Mouse (Mus musculus) limb, embryonic 10.5 days (tissue): Measurements from ENCODE around the gene Aprt. TPM values are rescaled to one million over a fixed set of nuclear protein-coding genes. Genes with fewer than 3 reads are reported as not detected.

Experiments
- DNase-seq: peaks from one replicate; pipeline ENCODE4 v3.0.0-alpha.2; 2017; ENCODE audit warnings: low spot score
- H3K27ac ChIP-seq: fragments of 300-500 bp; sonication (generic); 2 replicates; pipeline ENCODE4 v1.5.1; 2016; ENCODE audit warnings: mild to moderate bottlenecking
- H3K27me3 ChIP-seq: fragments of 300-500 bp; sonication (generic); 2 replicates; pipeline ENCODE4 v1.6.1; 2016; ENCODE audit warnings: low read depth, mild to moderate bottlenecking; ENCODE audit not compliant: poor library complexity, severe bottlenecking
- H3K36me3 ChIP-seq: fragments of 300-500 bp; sonication (generic); 2 replicates; pipeline ENCODE4 v1.6.1; 2016; ENCODE audit warnings: mild to moderate bottlenecking, moderate library complexity
- H3K4me1 ChIP-seq: fragments of 300-500 bp; sonication (generic); 2 replicates; pipeline ENCODE4 v1.6.1; 2016
- H3K4me3 ChIP-seq: fragments of 300-500 bp; sonication (generic); 2 replicates; pipeline ENCODE4 v1.5.1; 2016; ENCODE audit warnings: mild to moderate bottlenecking, moderate library complexity
- H3K9me3 ChIP-seq: fragments of 300-500 bp; sonication (generic); replicated peaks from 2 replicates; pipeline ENCODE4 v1.6.1; 2016; ENCODE audit warnings: mild to moderate bottlenecking
- WGBS: fragments of 180-500 bp; shearing (Covaris S2); methylation state at CpG from one replicate; pipeline ENCODE4 v1.1.7; 2016; 5-methylcytosine and 5-hydroxymethylcytosine counted together
- polyA plus RNA-seq: library from polyadenylated mRNA; unstranded; fragments of >200 nt; fragmentation: Nextera tagmentation; extraction: Ambion mirVana; gene quantifications from 2 replicates; pipeline ENCODE4 v1.2.1, GENCODE M21; 2016

The Aprt gene
- 285 and 308 TPM in 2 replicates for polyA plus RNA-seq

- peaks cover 76% of the 10 kb centered on the region for H3K4me1 ChIP-seq
- WGBS = under 1% methylated on average over 39 of the region's 39 CpGs
- H3K27ac ChIP-seq = peak within 1 kb of the TSS; percentile 87
- DNase-seq = peak; percentile 92
- no peaks in the 10 kb centered on the region for H3K9me3 ChIP-seq
- peaks cover 37% of the 10 kb centered on the region for H3K36me3 ChIP-seq
- H3K4me3 ChIP-seq = peak within 1 kb of the TSS; percentile 71
- no peaks in the 10 kb centered on the region for H3K27me3 ChIP-seq
These were observed at the start of gene Aprt for GRCm38 (mm10) chr8:122576648-122577022. Aprt (minus strand) TSS chr8:122576909.

DNA sequence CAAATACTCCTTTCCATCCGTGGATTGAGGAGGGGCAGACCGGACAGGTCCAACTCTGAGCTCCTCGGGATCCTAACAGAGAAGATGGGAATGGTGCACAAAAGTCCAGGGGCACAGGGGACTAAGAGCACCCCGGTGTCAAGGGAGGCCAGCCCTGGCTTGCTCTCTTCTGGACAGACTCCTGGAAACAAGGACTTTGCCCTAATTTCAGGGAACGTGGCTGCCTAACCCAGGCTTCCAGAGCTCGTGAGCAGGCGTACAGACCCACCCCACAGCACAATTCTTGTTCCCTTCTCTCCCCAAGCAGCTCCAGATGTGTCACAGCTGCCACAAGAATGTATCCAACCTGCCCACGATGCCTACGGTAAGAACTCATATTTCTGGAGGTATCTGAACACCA, 49.1 kb upstream of the Aprt start:
- H3K4me1 ChIP-seq = peaks cover 46% of the 10 kb centered on the region
- H3K4me3 ChIP-seq = no peak overlapping the region
- WGBS = 87% methylated on average over 9 of the region's 9 CpGs
- H3K27me3 ChIP-seq = 0 out of 2 replicates have a peak, but pooled peaks cover 11% of the 10 kb centered on the region
- H3K27ac ChIP-seq = 0 out of 2 replicates have a peak overlapping the region, but pooled peaks have one; percentile 19
- H3K36me3 ChIP-seq = 0 out of 2 replicates have a peak, but pooled peaks cover 3% of the 10 kb centered on the region
- DNase-seq = no peak
- H3K9me3 ChIP-seq = no peaks in the 10 kb centered on the region

DNA sequence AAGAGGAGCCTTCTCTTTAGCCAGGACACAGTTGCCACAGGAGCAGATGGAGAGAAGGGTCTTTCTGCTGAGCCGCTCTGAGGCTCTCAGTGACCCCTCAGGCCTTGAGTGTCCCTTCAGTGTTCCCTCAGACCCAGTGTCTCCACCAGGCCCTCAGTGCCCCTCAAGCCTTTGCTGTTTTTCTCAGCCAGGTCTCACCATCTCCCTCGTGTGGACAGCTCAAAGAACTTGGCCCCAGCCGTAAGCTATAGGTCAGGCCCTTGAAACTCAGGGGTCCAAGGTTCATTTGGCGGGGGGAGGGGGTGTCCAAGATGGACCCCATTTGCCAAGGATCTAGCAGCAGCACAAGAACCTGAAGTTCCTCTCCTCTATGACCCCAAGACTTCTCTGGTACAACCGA, 47.9 kb upstream of the Aprt start:
- Histone ChIP-seq H3K36me3 (no peaks in the 10 kb centered on the region), H3K27ac (peak overlapping the region; percentile 57), H3K4me3 (no peak overlapping the region), H3K27me3 (0 out of 2 replicates have a peak, but pooled peaks cover 4% of the 10 kb centered on the region), H3K4me1 (peaks cover 50% of the 10 kb centered on the region), H3K9me3 (no peaks in the 10 kb centered on the region)
- no peak for DNase-seq
- WGBS = 71% methylated on average over 5 of the region's 5 CpGs

DNA sequence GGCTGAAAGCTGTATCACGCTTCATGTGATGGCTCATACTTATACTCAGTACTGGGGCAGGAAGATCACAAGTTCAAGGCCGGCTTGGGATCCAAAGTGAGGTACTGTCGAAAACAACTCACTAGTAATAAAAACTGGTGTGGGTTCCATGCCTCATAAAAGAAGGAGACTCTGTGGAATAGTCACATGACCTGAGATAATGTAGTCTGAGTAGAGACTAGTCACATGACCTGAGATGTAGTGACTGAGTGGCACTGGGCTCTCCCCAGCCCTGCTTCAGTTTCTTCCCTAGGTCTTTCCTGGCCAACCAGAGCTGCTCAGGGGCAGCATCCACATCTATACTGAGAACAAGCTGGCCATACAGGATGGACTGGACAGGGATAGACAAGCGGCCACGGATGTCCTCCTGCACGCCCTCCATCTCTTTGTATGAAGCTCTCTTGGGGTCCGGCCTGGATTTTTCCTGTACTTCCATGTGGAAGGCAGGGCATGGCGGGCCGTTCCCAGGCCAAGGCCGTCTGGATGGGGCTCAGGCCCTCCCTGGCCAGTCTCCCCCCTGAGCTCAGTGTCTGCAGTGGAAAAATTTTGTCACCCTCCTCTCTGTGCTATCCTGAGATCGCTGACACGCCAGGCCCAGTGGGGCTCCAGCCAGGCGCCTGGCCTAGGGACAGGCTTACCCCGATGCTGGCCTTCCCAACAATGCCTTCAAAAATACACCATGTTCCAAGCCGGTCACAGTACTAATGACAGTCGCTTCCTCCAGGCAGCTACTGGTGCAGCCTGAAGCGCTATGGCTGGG, 47.3 kb upstream of the Aprt start:
- DNase-seq = no peak

DNA sequence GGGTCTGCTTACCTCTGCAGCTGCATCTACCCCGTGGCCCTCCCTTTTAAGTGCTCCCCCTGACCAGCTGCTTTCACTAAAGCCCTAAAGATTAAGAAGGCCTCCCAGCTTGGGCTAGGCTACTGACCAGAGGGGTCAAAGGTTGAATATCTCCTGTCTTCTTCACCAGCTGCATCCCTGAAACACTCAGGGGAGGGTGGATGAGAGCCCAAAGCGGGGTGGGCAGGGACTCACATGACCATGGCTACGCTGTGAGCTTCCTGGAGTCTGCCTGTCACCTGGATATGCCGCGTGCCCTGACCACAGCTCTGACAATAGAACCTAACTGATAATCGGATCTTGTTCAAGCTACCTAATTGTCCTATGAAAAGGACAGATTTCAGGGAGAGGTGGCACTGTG, 46.0 kb upstream of the Aprt start, which contains the start of gene Pabpn1l:
Pabpn1l (minus strand) TSS at position 13 of the 400 bp plus-strand sequence.
- no peak for DNase-seq
- peaks cover 67% of the 10 kb centered on the region for H3K4me1 ChIP-seq
- peak within 1 kb of the TSS; percentile 21; the same call in 1 of the 2 replicates for H3K27ac ChIP-seq
- WGBS = 58% methylated on average over 6 of the region's 6 CpGs
- no peaks in the 10 kb centered on the region for H3K27me3 ChIP-seq
- no peaks in the 10 kb centered on the region for H3K36me3 ChIP-seq
- H3K4me3 ChIP-seq = no peak within 1 kb of the TSS
- H3K9me3 ChIP-seq = no peaks in the 10 kb centered on the region

More for the DNA sequence above, 47.3 kb upstream of the Aprt start:
- Histone ChIP-seq H3K4me3 (no peak overlapping the region), H3K27me3 (0 out of 2 replicates have a peak, but pooled peaks cover 4% of the 10 kb centered on the region), H3K27ac (peak overlapping the region; percentile 57), H3K4me1 (peaks cover 56% of the 10 kb centered on the region), H3K9me3 (no peaks in the 10 kb centered on the region), H3K36me3 (no peaks in the 10 kb centered on the region)
- 91% methylated on average over 17 of the region's 17 CpGs for WGBS

DNA sequence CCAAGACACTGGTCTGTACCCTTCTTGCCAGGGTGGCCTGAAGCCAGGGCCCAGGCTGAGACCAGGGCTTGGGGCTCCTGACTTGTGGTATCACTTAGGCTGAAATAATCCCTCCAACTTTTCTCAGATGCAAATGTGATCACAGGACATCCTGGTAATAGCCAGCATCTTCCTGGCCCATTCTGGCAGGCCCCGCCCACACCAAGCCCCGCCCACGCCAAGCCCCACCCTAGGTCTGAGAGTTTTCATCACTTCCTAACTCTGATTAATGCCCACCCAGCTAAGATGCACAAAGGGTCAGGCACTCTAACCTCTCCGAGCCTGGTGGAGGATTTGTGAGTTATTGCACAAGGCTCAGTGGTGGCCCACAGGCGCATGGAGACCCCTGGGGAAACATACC, 43.7 kb upstream of the Aprt start:
- Histone ChIP-seq H3K27me3 (no peaks in the 10 kb centered on the region), H3K9me3 (no peaks in the 10 kb centered on the region), H3K36me3 (0 out of 2 replicates have a peak, but pooled peaks cover 2% of the 10 kb centered on the region), H3K4me3 (no peak overlapping the region), H3K4me1 (peaks cover 78% of the 10 kb centered on the region), H3K27ac (peak overlapping the region; percentile 78)
- no peak for DNase-seq
- 24% methylated on average over 5 of the region's 5 CpGs for WGBS

DNA sequence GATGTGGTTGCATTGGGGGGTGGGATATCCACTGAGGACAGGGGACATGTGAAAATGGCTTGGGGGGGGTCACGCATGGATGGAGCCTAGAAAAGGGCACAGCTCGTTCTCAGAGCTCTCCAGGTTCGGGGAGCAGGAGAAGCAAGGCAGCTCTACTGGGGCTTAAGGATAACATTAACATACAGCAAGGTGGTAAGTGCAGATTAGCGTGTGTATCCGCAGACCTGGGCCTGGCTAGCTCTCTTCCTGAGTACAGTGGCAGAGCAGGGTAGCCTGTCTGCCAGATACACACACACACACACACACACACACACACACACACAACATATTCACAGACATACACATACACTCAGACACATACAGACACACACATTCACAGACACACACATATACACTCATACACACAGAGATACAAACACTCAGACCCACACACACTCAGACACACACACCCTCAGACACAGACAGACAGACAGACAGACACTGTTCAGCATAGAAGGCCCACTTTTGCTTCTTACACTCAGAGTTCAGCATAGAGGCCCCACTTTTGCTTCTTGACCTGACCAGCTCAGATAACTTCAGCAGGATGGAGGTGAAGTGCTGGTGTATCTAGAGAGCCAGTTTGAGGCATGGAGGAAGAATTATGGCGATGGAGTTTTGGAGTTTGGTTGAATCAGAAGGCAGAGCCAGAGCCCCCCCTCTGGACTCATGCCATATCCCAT, 42.1 kb upstream of the Aprt start:
- H3K9me3 ChIP-seq = no peaks in the 10 kb centered on the region
- 85% methylated on average over 6 of the region's 6 CpGs for WGBS
- H3K36me3 ChIP-seq = peaks cover 14% of the 10 kb centered on the region
- peaks cover 68% of the 10 kb centered on the region for H3K4me1 ChIP-seq
- H3K27ac ChIP-seq = peak overlapping the region; percentile 34; the same call in 1 of the 2 replicates
- H3K27me3 ChIP-seq = no peaks in the 10 kb centered on the region
- DNase-seq = no peak
- H3K4me3 ChIP-seq = no peak overlapping the region

- Histone ChIP-seq H3K9me3 (no peaks in the 10 kb centered on the region), H3K4me1 (peaks cover 64% of the 10 kb centered on the region), H3K4me3 (no peak overlapping the region), H3K27me3 (no peaks in the 10 kb centered on the region), H3K27ac (0 out of 2 replicates have a peak overlapping the region, but pooled peaks have one; percentile 37), H3K36me3 (peaks cover 18% of the 10 kb centered on the region)
- WGBS = 41% methylated on average over 5 of the region's 7 CpGs
- DNase-seq = peak; percentile 84
These were observed 41.3 kb upstream of the Aprt start for GRCm38 (mm10) chr8:122617947-122618546.

- no peaks in the 10 kb centered on the region for H3K9me3 ChIP-seq
- no peak overlapping the region for H3K4me3 ChIP-seq
- H3K4me1 ChIP-seq = peaks cover 62% of the 10 kb centered on the region
- no peak overlapping the region for H3K27ac ChIP-seq
- 80% methylated on average over 9 of the region's 9 CpGs for WGBS
- H3K27me3 ChIP-seq = no peaks in the 10 kb centered on the region
- no peak for DNase-seq
- peaks cover 18% of the 10 kb centered on the region for H3K36me3 ChIP-seq
These were observed 39.6 kb upstream of the Aprt start for GRCm38 (mm10) chr8:122616181-122616905.

GRCm38 (mm10) chr8:122611295-122612133, 34.8 kb upstream of the Aprt start, which contains the start of the genes Galns and Trappc2l:
Galns (minus strand) TSS chr8:122611463.
Trappc2l (plus strand) TSS chr8:122611640.
- peak; percentile 97 for DNase-seq
- Histone ChIP-seq H3K9me3 (no peaks in the 10 kb centered on the region), H3K27ac (peak within 1 kb of the TSS; percentile 86), H3K4me1 (peaks cover 38% of the 10 kb centered on the region), H3K36me3 (peaks cover 18% of the 10 kb centered on the region), H3K27me3 (no peaks in the 10 kb centered on the region), H3K4me3 (peak within 1 kb of the TSS; percentile 82)
- under 1% methylated on average over 57 of the region's 57 CpGs for WGBS

- Histone ChIP-seq H3K36me3 (peaks cover 18% of the 10 kb centered on the region), H3K9me3 (no peaks in the 10 kb centered on the region), H3K4me1 (peaks cover 30% of the 10 kb centered on the region), H3K27me3 (no peaks in the 10 kb centered on the region), H3K4me3 (peak overlapping the region; percentile 82), H3K27ac (peak overlapping the region; percentile 86)
- DNase-seq = no peak
- 9% methylated on average over 20 of the region's 20 CpGs for WGBS
These were observed 34.0 kb upstream of the Aprt start for GRCm38 (mm10) chr8:122610612-122611277.
